Mouse (Mus musculus): Measurements from ENCODE around the gene Pld2. TPM values are rescaled to one million over a fixed set of nuclear protein-coding genes. Genes with fewer than 3 reads are reported as not detected.

The Pld2 gene
- polyA plus RNA-seq, 2 experiments from 2014 or later: 1.2 to 1.8 TPM

GRCm38 (mm10) chr11:70579710-70580357 is 40.0 kb downstream of the Pld2 start:
- peak; percentile 29 for ATAC-seq

DNA sequence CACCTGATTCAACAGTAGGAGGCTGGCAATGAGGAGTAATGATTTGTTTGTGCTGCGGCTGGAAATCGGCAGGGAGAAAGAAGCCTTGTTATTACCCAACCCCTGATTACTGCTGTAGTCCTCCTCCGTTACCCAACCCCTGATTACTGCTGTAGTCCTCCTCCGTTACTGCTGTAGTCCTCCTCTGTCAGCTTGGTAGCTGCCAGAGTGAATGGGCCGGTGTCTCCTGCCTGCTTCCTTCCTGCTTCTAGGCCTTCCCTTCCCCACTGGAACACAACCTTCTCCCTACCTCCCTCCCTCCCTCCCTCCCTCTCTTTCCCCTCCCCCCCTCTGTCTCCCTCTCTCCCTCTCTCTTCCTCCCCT is 40.5 kb downstream of the Pld2 start:
- ATAC-seq: no peak

- ATAC-seq: peak; percentile 88
Observed at GRCm38 (mm10) chr11:70580921-70581320, 41.1 kb downstream of the Pld2 start.

DNA sequence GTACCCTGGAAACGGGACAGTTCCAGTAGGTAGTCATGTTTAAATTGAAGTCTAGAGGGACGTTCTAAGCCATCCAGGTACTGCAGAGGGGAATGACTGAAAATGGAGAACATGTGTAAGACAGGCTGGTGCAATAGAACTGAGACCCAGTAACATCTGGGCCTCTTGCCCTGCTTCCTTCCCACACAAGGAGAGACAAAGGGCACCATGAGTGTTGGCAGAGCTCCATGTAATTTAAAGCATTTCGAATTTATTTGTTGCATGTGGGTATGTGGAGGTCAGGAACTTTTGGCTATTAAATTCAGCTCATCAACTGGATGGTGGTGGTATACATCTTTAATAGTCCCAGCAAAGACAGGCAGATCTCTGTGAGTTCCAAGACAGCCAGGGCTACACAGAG is 42.3 kb downstream of the Pld2 start:
- ATAC-seq: no peak

GRCm38 (mm10) chr11:70583022-70583714 is 43.3 kb downstream of the Pld2 start:
- no peak for ATAC-seq

DNA sequence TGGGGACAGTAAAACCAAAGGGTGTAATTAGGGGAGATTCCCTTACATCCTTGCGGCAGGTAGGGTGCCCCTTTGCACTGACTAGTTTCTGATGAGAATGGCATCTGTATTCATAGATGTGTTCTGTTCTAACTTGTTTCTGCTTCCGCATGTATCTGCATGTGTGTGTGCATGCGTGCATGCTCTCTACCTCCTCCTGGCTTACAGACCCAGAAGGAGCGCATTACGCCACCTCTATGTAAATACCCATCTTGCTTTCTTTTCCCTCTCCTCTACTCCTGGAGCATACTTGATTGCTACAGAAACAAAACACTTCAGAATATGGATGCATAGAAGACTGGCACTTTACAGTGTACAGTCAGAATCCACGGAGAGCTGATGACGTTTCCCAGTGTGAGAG is 43.9 kb downstream of the Pld2 start:
- no peak for ATAC-seq

- ATAC-seq: no peak
Observed at GRCm38 (mm10) chr11:70585457-70585856, 45.6 kb downstream of the Pld2 start.

DNA sequence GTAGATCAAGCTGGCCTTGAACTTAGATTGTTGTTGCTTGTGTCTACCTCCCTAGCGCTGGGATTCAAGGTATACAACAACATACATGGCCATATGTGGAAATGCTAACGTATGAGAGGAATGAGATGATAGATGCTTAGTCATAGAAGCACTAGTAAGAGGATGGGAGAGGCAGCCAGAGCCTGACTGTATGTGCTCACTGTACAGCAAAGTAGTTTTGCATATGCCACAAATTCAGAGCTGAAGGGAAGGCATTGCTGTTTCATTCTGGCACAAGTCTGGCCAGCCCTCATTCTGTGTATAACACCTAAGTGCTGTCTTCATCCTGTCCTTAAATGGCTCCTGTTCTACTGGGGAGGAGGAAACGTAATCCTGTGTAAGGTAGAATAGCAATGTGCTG is 46.4 kb downstream of the Pld2 start:
- no peak for ATAC-seq

- no peak for ATAC-seq
Observed at GRCm38 (mm10) chr11:70586954-70587353, 47.1 kb downstream of the Pld2 start.

DNA sequence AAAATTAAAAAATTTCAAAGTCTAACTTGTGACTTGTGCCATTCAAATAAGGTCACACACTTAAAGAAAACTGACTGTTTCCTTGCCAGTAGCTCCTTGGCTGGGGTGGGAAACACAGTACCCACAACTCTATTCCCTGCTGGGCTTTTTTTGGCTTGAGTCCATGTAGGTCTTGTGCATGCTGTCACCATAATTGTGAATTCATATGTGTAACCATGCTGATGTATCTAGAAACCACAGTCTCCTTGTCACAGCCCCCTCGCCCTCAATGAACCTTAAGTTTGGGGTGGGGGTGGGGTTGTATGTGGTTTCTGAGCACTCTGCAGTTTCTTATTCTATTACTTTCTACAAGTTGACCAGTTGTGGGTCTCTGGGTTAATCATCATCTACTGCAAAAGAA is 51.9 kb downstream of the Pld2 start:
- ATAC-seq: no peak

DNA sequence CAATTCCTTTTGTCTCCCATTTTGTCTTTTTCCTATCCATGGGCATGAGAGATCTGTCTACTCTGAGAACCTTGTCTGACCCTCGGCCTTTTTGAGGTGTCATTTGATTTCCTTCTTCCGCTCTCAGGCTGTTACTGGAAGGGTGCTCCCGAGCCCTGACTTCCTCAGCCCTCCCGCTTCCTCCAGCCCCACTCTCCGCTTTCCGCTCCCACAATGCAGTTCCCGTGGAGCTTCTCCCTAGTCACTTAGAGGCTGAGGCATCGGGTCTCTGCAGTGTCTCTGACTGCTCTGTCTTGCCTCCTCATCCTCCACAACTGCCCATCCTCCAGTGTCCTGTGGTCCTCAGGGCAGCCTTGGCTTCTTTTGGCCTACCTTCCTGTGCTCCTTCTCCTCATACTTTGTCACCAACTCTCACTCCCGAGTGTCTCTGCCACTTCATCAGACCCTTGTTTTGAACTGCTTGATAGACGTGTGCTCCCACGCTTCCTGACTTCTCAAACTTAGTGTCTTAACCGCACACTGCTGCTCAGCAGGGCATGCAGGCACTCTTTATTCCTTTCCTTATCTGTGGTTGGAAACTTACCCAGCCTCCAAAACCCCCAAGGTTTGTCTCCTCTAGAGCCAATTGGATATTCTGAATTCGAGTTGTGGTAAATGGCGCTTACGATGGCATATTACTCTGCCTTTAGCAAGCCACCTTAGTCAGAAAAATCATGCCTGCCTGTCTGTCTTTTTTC is 54.6 kb downstream of the Pld2 start:
- ATAC-seq: peak; percentile 63

GRCm38 (mm10) chr11:70595638-70596037 is 55.8 kb downstream of the Pld2 start:
- peak; percentile 30 for ATAC-seq

DNA sequence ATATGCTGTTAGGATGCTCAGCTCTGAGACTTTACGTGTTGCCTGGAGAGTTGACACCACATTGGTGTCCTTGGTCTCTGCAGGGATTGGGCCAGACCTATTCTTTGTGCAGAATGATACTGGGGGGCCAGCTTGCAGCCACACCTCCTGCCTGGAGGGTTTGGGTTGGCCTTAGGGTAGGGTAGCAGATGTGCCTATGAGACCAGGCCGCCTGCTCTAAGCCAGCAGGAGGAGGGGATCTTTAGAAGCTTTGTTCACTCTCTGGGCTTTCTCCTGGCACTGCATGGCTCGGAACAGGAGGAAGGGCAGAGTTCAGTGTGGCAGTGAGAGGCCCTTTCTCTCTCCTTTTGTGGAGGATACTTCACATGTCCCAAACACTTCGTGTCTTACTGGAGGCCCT is 56.2 kb downstream of the Pld2 start:
- no peak for ATAC-seq

DNA sequence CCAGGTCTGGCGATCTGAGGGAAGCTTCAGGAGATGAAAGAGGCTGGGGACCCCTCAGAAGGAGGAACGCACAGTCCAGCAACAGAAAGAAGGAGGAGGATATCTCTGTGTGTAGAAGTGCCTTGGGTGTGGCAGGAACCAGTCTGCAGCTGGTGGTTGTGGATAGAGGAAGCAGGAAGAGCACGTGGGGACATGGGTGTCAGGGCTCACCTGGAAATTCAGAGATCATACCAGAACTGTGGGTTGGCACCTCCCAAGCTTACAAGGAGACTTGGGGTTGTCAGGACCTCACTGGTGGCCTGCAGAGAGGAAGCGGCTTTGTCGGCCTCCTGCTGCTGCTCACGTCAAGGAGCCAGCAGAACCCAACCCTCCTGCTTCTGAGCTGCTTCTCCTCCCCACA is 57.4 kb downstream of the Pld2 start:
- no peak for ATAC-seq

DNA sequence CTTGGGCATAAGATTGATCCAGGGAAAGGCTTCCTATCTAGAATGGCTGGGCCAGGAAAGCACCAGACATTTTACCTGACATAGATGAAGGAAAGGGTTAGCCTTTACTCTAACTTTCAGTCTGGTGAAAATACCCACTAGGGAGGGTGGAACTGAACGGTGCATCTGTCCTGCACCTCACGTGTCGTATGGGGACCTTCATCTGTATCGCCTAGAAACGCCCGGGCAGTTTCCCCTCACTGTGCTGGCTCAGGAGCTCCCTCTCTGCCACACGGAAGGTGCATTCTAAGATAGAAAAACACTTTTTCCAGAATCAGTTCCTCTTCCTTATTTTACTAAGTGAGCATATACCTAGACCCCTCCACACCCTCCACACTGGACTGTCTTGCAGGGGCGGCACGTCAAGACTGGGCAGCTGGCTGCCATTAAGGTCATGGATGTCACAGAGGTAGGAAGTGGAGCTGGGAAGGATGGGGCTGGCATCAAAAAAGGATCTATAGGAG is 58.6 kb downstream of the Pld2 start:
- ATAC-seq: no peak

- peak; percentile 75 for ATAC-seq
Observed at GRCm38 (mm10) chr11:70605024-70605566, 65.2 kb downstream of the Pld2 start.

DNA sequence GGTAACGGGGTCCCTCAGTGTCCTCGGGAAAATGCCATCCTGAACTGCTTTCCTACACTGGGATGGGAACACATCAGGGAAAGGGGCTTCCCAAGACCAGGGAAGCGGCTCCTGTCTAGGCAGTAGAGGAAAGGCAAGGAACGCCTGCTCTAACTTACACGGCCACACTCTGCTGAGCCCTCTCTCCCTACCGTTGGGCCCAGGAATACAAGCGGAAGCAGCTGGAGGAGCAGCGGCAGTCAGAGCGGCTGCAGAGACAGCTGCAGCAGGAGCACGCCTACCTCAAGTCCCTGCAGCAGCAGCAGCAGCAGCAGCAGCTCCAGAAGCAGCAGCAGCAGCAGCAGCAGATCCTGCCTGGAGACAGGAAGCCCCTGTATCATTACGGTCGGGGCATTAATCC is 66.9 kb downstream of the Pld2 start:
- no peak for ATAC-seq

GRCm38 (mm10) chr11:70607611-70608010 is 67.7 kb downstream of the Pld2 start:
- no peak for ATAC-seq

Other genes starting within 250 kb of the Pld2 start
- gene Alox12e, start 217.4 kb upstream of the Pld2 start, polyA plus RNA-seq (2017; shearing (Covaris generic)): not detected
- under 1 TPM in 1 of 2 experiments, not detected in 1; 0.51 TPM for gene Alox15, start 188.0 kb upstream of the Pld2 start, polyA plus RNA-seq (2017; shearing (Covaris generic))
- gene Pelp1, start 130.0 kb upstream of the Pld2 start, polyA plus RNA-seq (2017; shearing (Covaris generic)): 1 to 10 TPM; 6.5 to 8.1 TPM
- 100 to 1,000 TPM in 1 of 2 experiments, 10 to 100 TPM in 1; 99.3 to 129 TPM for gene Arrb2, start 107.4 kb upstream of the Pld2 start, polyA plus RNA-seq (2017; shearing (Covaris generic))
- gene Med11, start 88.1 kb upstream of the Pld2 start, polyA plus RNA-seq (2017; shearing (Covaris generic)): 10 to 100 TPM; 86.3 to 91.9 TPM
- not detected for gene Zmynd15, start 80.6 kb upstream of the Pld2 start, polyA plus RNA-seq (2017; shearing (Covaris generic))
- under 1 TPM in 1 of 2 experiments, not detected in 1; 0.36 TPM for gene Cxcl16, start 80.1 kb upstream of the Pld2 start, polyA plus RNA-seq (2017; shearing (Covaris generic))
- gene Tm4sf5, start 34.8 kb upstream of the Pld2 start, polyA plus RNA-seq (2017; shearing (Covaris generic)): 1 to 10 TPM; 1.5 to 3.7 TPM
- not detected for gene Vmo1, start 25.4 kb upstream of the Pld2 start, polyA plus RNA-seq (2017; shearing (Covaris generic))
- gene Gltpd2, start 20.9 kb upstream of the Pld2 start, polyA plus RNA-seq (2017; shearing (Covaris generic)): not detected
- 100 to 1,000 TPM; 353 to 460 TPM for gene Psmb6, start 14.7 kb upstream of the Pld2 start, polyA plus RNA-seq (2017; shearing (Covaris generic))
- not detected for gene Gm40193, start 7.1 kb upstream of the Pld2 start, polyA plus RNA-seq (2017; shearing (Covaris generic))
- 1 to 10 TPM; 6.7 to 8.8 TPM for gene Mink1, start 22.8 kb downstream of the Pld2 start, polyA plus RNA-seq (2017; shearing (Covaris generic))
- gene 4930544D05Rik, start 75.8 kb downstream of the Pld2 start, polyA plus RNA-seq (2017; shearing (Covaris generic)): not detected
- gene Chrne, start 79.2 kb downstream of the Pld2 start, polyA plus RNA-seq (2017; shearing (Covaris generic)): 1 to 10 TPM; 1.3 to 1.4 TPM
- under 1 TPM; 0.17 to 0.52 TPM for gene Gp1ba, start 99.1 kb downstream of the Pld2 start, polyA plus RNA-seq (2017; shearing (Covaris generic))
- 100 to 1,000 TPM; 281 to 288 TPM for gene Rnf167, start 107.2 kb downstream of the Pld2 start, polyA plus RNA-seq (2017; shearing (Covaris generic))
- gene Slc25a11, start 107.4 kb downstream of the Pld2 start, polyA plus RNA-seq (2017; shearing (Covaris generic)): 100 to 1,000 TPM in 1 of 2 experiments, 10 to 100 TPM in 1; 80.4 to 124 TPM
- gene Pfn1, start 114.6 kb downstream of the Pld2 start, polyA plus RNA-seq (2017; shearing (Covaris generic)): 1,000 to 10,000 TPM; 3,856 to 4,120 TPM
- 10 to 100 TPM; 20.9 to 21.4 TPM for gene Eno3, start 117.1 kb downstream of the Pld2 start, polyA plus RNA-seq (2017; shearing (Covaris generic))
- 100 to 1,000 TPM; 126 to 150 TPM for gene Spag7, start 129.4 kb downstream of the Pld2 start, polyA plus RNA-seq (2017; shearing (Covaris generic))
- gene Camta2, start 148.0 kb downstream of the Pld2 start, polyA plus RNA-seq (2017; shearing (Covaris generic)): 10 to 100 TPM; 11.3 to 14.0 TPM
- under 1 TPM in 1 of 2 experiments, not detected in 1; 0.63 TPM for gene Inca1, start 160.1 kb downstream of the Pld2 start, polyA plus RNA-seq (2017; shearing (Covaris generic))
- 1 to 10 TPM; 1.5 TPM for gene Kif1c, start 160.5 kb downstream of the Pld2 start, polyA plus RNA-seq (2017; shearing (Covaris generic))
- 1 to 10 TPM; 3.9 to 5.4 TPM for gene Zfp3, start 224.1 kb downstream of the Pld2 start, polyA plus RNA-seq (2017; shearing (Covaris generic))